Mouse (Mus musculus) bone marrow, adult 2 months (tissue): Measurements from ENCODE around the gene Foxa2.

Experiments
- CTCF ChIP-seq: fragments of 200-500 bp; IDR thresholded peaks from 2 replicates; pipeline ENCODE4 v1.5.1; 2011; ENCODE audit warnings: low read length, control low read depth; ENCODE audit not compliant: control insufficient read depth, insufficient read depth
- POLR2A ChIP-seq: fragments of 200-500 bp; IDR thresholded peaks from 2 replicates; pipeline ENCODE4 v1.6.1; 2011; ENCODE audit warnings: low read depth, mild to moderate bottlenecking, control low read depth, low read length, borderline replicate concordance; ENCODE audit not compliant: control insufficient read depth

DNA sequence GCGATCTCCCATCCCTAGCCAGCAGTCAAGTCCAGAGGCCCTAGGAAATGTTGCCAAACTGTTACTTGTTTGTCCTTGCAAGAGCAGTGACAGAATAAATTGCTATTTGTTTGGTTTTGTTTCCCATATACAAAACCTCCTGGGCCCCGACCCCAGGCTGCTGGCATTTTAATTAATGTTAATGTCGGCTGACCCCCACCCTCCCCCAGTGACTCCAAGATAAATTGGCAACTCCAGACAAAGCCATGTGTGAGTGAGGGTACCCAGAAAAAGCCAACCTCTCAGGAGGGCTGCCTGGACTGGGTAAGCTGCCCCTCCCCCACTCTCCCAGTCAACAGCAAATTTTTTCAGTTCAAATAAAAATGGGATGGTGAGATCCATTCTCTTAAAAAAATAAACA lies 26.6 kb downstream of the Foxa2 start:
- TF ChIP-seq CTCF = no peak
- TF ChIP-seq POLR2A = no peak
